Mouse (Mus musculus) spleen, adult 2 months (tissue): ENCODE results near the gene Wdr44.

Experiments
- CTCF ChIP-seq: fragments of 200-500 bp; IDR thresholded peaks from 2 replicates; pipeline ENCODE4 v1.5.1; 2011; ENCODE audit warnings: mild to moderate bottlenecking, inconsistent platforms; ENCODE audit not compliant: insufficient read depth, insufficient read length, insufficient replicate concordance; ENCODE audit errors: extremely low read depth
- POLR2A ChIP-seq: fragments of 200-500 bp; IDR thresholded peaks from 2 replicates; pipeline ENCODE4 v1.6.1; 2011; ENCODE audit warnings: low read depth, low read length, inconsistent platforms

GRCm38 (mm10) chrX:23695109-23695508 is 2.3 kb downstream of the Wdr44 start:
- TF ChIP-seq CTCF: no peak
- TF ChIP-seq POLR2A: no peak
